Mouse (Mus musculus): ENCODE measurements around the gene Gpatch3.

GRCm38 (mm10) chr4:133552029-133552428 is 22.5 kb upstream of the Gpatch3 start:
- TF ChIP-seq CTCF (IDR thresholded peaks at IDR 0.05; ENCODE audit: borderline replicate concordance, extremely low read depth, insufficient read depth, insufficient read length) (no peak), POLR2A (IDR thresholded peaks at IDR 0.05; ENCODE audit: borderline replicate concordance, extremely low read depth, insufficient read depth, insufficient read length, poor library complexity, severe bottlenecking) (no peak)
